Mouse (Mus musculus) Patski (cell line): Measurements from ENCODE around the gene Sfmbt2. TPM values are rescaled to one million over a fixed set of nuclear protein-coding genes. Genes with fewer than 3 reads are reported as not detected.
A peak's percentile ranks its signal among the peaks of the same experiment; 100 is the strongest.

Source experiments
- ATAC-seq: fragments of 100-300 bp; one replicate; pipeline ENCODE4 v1.8.0; 2021
- CTCF ChIA-PET: fragments of 350-600 bp; sonication (Branson Sonifier 250); formaldehyde crosslinking; loops from one replicate; lab custom pipeline; 2022; ENCODE audit warnings: inconsistent platforms; lab: Charles Lee
- POLR2A ChIA-PET: fragments of 350-600 bp; sonication (Branson Sonifier 250); formaldehyde crosslinking; loops from one replicate; lab custom pipeline; 2022; ENCODE audit warnings: antibody characterized with exemption, inconsistent platforms; lab: Charles Lee
- DNase-seq: peaks from one replicate; pipeline ENCODE4 v3.0.0-alpha.2; 2011; ENCODE audit warnings: low read depth, low spot score
- H3K27me3 ChIP-seq: fragments of 371-371 bp; one replicate; pipeline ENCODE4 v1.5.1; 2021
- CTCF ChIP-seq: fragments of 100-300 bp; IDR thresholded peaks from one replicate; pipeline ENCODE4 v1.5.1; 2021
- in situ Hi-C: fragments of 300-500 bp; cut with MboI; formaldehyde crosslinking; loops from 3 replicates; pipeline ENCODE4 v1.11.1; 2018; ENCODE audit warnings: low pct_unique_long_range_greater_than_20kb, mixed read lengths
- polyA plus RNA-seq: library from polyadenylated mRNA; unstranded; gene quantifications from one replicate; pipeline ENCODE4 v1.2.3, GENCODE M21; 2021

Sfmbt2 gene
- polyA plus RNA-seq, 1 experiment from 2014 or later: 1.0 TPM

DNA sequence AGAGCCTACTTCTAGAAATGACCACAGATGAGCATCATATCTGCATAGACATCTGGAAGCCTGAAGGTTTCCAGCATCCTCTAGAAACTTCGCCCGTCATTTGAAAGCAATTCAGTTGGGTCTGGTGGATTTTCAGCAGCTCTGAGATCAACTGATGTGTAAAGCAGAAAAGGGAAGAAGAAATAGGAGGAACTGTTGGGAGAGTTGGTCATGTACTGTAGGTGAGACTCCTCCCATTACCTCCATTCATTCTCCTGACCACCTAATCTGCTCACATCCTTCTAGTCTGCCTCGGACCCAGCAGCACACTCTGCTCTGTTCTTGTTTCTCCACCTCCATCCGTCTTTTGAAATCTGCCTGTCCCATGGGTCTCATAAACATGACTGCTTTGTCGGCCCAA is 22.3 kb upstream of the Sfmbt2 start:
- POLR2A ChIA-PET: no interaction called here
- ATAC-seq: no peak
- in situ Hi-C loops: no loop called here
- no peaks in the 10 kb centered on the region for H3K27me3 ChIP-seq
- DNase-seq: no peak
- TF ChIP-seq CTCF: no peak
- CTCF ChIA-PET: no interaction called here

DNA sequence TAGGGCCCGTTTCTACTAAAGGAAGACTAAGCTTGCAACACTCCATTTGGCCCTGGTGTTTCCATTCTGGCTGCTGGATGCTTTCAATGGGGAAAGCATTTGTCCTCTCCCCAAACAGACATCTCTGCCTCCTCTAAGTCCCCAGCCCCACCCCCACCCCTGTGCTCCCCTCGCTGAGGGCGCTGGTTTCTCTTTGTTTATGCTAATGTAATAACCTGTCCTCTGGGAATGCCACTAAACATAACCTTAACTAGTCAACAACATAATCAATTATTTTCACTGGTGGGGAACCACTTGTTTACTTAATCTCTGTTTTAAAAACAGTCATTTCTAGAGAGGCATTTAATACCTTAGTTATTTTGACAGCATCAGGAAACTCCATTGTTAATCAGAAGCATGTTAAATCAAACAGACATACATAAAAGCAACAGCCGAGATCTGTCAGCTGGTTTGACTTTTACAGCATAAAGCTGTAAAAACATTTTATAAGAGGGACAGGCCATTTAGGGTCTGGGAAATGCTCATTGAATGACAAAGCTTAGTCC is 20.0 kb upstream of the Sfmbt2 start:
- POLR2A ChIA-PET: no interaction called here
- in situ Hi-C loops: loop anchor here (25.0 kb wide), 1 partner anchor 712 kb away; no protein-coding TSS in a partner anchor
- no peak for DNase-seq
- CTCF ChIA-PET: no interaction called here
- no peak for ATAC-seq
- no peaks in the 10 kb centered on the region for H3K27me3 ChIP-seq
- no peak for TF ChIP-seq CTCF

DNA sequence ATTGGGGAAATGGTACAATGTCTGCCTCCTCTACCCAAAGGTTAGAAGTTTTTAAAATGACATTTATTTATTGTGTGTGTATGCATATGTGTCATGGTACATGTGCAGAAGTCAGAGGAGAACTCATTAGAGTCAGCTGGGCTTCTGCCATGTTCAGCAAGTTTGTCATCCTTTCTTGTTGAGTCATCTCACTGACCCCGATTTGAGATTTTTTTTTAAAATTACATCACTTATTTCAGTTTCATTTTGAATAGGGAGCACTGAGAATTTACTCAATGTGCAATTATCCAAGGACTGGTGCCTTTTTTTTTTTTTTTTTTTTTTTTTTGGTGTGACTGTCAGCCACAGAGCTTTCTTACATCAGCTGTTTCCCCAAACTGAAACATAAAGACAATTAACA is 19.2 kb upstream of the Sfmbt2 start:
- DNase-seq (no peak), ATAC-seq (no peak)
- CTCF ChIA-PET: no interaction called here
- H3K27me3 ChIP-seq: no peaks in the 10 kb centered on the region
- no peak for TF ChIP-seq CTCF
- POLR2A ChIA-PET: no interaction called here
- in situ Hi-C loops: loop anchor here (25.0 kb wide), 1 partner anchor 711 kb away; no protein-coding TSS in a partner anchor

DNA sequence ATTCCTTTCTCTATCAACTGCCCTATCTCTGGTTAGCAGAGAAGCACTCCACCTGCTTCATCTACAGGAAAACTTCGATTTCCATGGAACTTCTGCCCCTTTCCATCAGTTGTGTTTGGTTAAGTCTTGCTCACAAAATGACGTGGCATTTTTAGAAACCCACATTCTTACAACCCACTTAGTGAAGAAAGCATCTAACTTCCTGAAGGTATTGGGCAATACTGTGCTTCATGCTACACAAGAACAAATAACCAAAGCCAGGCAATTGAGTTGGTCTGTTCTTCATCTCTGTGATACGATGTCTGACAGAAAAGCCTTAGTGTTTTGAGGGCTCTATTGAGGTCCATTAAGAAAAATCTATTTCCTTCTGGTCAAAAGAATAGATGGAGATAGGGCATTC is 17.4 kb upstream of the Sfmbt2 start:
- ATAC-seq: no peak
- in situ Hi-C loops: loop anchor here (25.0 kb wide), 1 partner anchor 709 kb away; no protein-coding TSS in a partner anchor
- CTCF ChIA-PET: no interaction called here

DNA sequence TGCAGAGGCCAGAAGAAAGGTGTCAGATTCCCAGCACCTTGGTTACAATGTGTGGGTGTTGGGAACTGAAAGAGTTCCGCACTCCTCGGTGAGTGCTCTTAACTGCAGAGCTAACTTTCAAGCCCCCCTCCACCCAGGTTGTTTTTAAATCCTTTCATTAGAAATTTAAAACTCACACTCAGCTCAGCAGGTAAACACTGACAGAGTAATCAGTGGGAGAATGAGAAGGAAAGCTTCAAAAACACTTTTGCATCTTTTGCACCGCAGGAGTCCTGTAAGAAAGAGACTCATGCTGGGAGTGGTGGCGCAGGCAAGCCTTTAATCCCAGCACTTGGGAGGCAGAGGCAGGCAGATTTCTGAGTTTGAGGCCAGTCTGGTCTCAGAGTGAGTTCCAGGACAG is 16.4 kb upstream of the Sfmbt2 start:
- peaks cover 8% of the 10 kb centered on the region for H3K27me3 ChIP-seq
- ChIA-PET CTCF (no interaction called here), POLR2A (no interaction called here)
- ATAC-seq: no peak
- no peak for TF ChIP-seq CTCF
- in situ Hi-C loops: loop anchor here (25.0 kb wide), 1 partner anchor 708 kb away; no protein-coding TSS in a partner anchor
- DNase-seq: no peak

More for the DNA sequence above, 17.4 kb upstream of the Sfmbt2 start:
- TF ChIP-seq CTCF: no peak
- POLR2A ChIA-PET: interaction anchor here (0.5 kb wide), 1 partner anchor 8 kb away, joined by 3 read pairs; no protein-coding TSS in a partner anchor
- DNase-seq: no peak
- H3K27me3 ChIP-seq: peaks cover 5% of the 10 kb centered on the region

DNA sequence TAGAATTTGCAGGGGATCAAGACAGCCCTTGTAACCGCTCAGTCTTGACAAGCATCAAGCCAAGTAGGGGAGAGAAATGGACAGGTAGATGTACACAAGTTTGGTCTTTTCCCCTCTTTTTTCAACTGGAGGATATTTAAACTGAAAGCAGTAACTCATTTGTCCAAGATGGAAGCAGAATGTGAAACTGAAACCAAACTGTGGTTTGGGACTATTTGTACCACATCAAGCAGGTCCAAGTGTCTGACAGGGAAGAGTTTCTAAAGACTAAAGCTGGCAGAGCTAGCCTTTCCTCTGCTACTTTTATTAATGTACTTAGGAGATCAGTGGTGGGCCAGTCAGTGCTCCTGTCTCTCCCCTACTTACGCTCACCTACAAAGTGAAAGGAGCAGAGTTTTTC is 10.4 kb upstream of the Sfmbt2 start:
- ChIA-PET CTCF (no interaction called here), POLR2A (no interaction called here)
- ATAC-seq (no peak), DNase-seq (no peak)
- peaks cover 8% of the 10 kb centered on the region for H3K27me3 ChIP-seq
- TF ChIP-seq CTCF: no peak
- in situ Hi-C loops: loop anchor here (25.0 kb wide), 1 partner anchor 702 kb away; no protein-coding TSS in a partner anchor

DNA sequence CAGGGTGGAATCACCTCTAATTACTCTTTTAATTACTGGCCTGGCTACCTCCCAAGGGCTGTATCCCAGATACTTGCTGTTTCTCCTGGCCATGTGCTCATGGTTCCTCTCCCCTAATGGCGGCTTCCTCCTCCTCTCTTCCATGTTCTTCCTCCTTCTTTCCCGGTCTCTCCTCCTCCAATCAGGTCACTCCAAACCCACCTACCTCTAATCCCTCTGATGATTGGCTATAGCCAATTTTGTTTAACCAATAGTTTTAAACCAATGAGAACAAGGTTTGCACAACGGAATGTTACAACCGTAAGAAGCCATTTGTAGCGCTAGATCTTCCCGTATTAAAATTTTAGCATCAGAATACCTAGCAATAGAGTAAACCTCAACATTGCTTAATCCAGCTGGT is 5.2 kb upstream of the Sfmbt2 start:
- no peak for ATAC-seq
- peaks cover 27% of the 10 kb centered on the region for H3K27me3 ChIP-seq
- no peak for TF ChIP-seq CTCF
- in situ Hi-C loops: loop anchor here (25.0 kb wide), 1 partner anchor 697 kb away; no protein-coding TSS in a partner anchor
- DNase-seq: no peak
- ChIA-PET CTCF (interaction anchor here (1.0 kb wide), 1 partner anchor 693 kb away, joined by 3 read pairs; no protein-coding TSS in a partner anchor), POLR2A (no interaction called here)

DNA sequence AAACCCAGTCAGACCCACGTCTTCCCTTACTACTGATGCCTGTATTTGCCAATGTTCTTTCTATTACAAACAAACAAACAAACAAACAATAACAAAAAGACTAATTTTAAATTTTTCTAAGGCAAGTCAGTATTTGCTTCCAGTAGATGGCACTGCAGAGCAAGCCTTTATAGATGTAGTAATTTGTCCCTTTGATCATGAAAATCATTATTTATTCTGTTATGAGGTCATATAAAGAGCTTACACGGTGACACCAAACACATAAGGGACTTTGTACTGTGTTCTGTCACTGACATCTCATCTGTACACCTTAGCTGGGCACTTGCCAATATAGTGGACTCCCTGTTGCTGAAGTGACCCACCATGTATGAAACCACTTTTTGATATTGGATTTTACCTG is 4.0 kb upstream of the Sfmbt2 start:
- ChIA-PET CTCF (no interaction called here), POLR2A (interaction anchor here (0.6 kb wide), 1 partner anchor 500 kb away, joined by 7 read pairs; no protein-coding TSS in a partner anchor)
- H3K27me3 ChIP-seq: peaks cover 39% of the 10 kb centered on the region
- no peak for ATAC-seq
- no peak for DNase-seq
- TF ChIP-seq CTCF: peak; percentile 53
- in situ Hi-C loops: loop anchor here (25.0 kb wide), 1 partner anchor 696 kb away; no protein-coding TSS in a partner anchor

DNA sequence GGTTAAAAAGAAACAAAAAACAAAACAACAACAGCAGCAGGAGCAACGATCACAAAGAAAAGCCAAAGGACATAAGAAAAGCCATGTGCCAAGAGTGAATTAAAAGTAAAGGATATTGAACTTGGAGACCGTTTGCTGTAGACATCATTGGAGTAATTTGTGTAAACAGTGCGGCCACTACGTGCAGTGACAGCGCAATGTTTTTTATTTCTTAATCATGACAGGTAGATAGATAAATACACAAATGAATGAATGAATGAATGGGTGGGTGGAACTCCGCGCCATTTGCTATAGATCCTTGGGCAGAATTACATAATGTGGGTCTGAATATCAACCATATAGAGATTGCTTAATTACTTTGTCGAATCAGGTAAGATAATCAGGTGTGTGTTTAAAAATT is 634 bp upstream of the Sfmbt2 start:
- ChIA-PET POLR2A (no interaction called here), CTCF (no interaction called here)
- ATAC-seq (no peak), DNase-seq (no peak)
- no peak for TF ChIP-seq CTCF
- in situ Hi-C loops: loop anchor here (25.0 kb wide), 1 partner anchor 693 kb away; no protein-coding TSS in a partner anchor
- H3K27me3 ChIP-seq: peaks cover 42% of the 10 kb centered on the region

DNA sequence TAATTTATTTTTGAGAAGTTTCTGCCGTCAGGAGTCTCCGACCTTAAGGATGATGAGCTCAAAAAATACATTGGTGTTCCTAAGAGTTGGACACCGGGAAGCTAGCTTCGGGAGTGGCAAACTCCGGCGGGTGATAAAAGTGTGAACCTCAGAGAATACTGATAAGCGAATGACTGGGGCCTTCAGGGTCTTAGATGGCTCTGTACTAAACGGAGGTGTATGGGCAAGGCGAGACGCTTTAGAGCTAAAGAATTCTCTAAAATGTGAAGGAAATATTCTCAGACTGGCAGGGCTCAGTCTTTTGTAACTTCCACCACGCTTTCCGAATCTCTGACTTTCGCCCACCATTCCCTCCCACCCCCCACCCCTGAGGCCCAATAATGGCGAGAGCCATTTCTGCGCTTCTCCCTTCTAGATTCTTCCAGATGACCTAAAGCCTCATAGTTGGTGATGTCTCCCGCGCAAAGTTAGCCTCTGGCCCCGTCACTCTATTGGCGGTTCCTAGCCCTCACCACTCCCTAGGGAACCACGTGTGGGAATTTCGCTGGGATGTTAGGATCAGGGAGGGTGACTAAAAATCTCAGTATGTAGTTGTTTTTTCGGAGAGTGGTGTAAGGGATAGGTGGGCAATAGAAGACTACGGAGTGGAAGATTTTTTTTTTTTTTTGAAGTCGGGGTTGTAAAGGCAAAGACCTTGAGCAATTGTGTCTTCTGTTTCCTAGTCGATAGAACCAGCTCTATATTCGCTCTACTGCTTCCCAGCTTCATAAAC is 563 bp downstream of the Sfmbt2 start:
- no peak for TF ChIP-seq CTCF
- ATAC-seq (no peak), DNase-seq (no peak)
- ChIA-PET CTCF (no interaction called here), POLR2A (no interaction called here)
- peaks cover 36% of the 10 kb centered on the region for H3K27me3 ChIP-seq
- in situ Hi-C loops: loop anchor here (25.0 kb wide), 1 partner anchor 691 kb away; no protein-coding TSS in a partner anchor

DNA sequence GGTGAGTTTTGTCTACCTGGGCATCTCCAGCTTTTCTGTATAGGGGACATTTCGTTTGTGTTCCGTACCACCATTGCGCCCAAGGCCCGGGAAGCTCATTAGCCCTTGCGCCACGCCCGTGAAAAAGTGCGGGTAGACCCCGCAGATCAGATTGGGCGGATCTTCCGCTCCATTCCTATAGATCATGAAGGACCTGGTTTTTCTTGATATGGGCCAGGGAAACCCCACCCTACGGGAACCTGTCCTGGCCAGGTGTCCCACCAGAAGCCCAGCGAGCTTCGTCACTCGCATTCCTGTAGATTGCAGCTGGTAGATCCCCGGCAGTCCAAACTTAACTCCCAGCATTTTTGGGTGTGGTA is 1.1 kb downstream of the Sfmbt2 start:
- TF ChIP-seq CTCF: no peak
- no peak for ATAC-seq
- in situ Hi-C loops: loop anchor here (25.0 kb wide), 1 partner anchor 691 kb away; no protein-coding TSS in a partner anchor
- peaks cover 34% of the 10 kb centered on the region for H3K27me3 ChIP-seq
- no peak for DNase-seq
- CTCF ChIA-PET: no interaction called here
- POLR2A ChIA-PET: no interaction called here
